Mouse (Mus musculus) intestine, embryonic 14.5 days (tissue): Measurements from ENCODE around the gene Acp7. TPM values are rescaled to one million over a fixed set of nuclear protein-coding genes. Genes with fewer than 3 reads are reported as not detected.
"Not testable (repeated sequence)": the region's sequence is repeated elsewhere in the genome, so short reads cannot be mapped to it uniquely, and the experiment has no call there.

ENCODE experiments used
- ATAC-seq: fragments of 200-750 bp; cut with Nextera tagmentation; replicated peaks from 2 replicates; pipeline ENCODE4 v1.8.0; 2017; ENCODE audit warnings: low read depth, moderate number of reproducible peaks, moderate TSS enrichment, moderate library complexity; ENCODE audit not compliant: low FRiP score, low TSS enrichment
- DNase-seq: peaks from one replicate; pipeline ENCODE4 v3.0.0-alpha.2; 2018; ENCODE audit warnings: low spot score
- H3K27ac ChIP-seq: fragments of 300-500 bp; sonication (generic); 2 replicates; pipeline ENCODE4 v1.5.1; 2014; ENCODE audit warnings: low read depth, mild to moderate bottlenecking, control low read depth
- H3K27me3 ChIP-seq: fragments of 300-500 bp; sonication (generic); replicated peaks from 2 replicates; pipeline ENCODE4 v1.6.1; 2014; ENCODE audit warnings: low read length, control low read depth; ENCODE audit not compliant: control insufficient read depth, insufficient read depth
- H3K36me3 ChIP-seq: fragments of 300-500 bp; sonication (generic); 2 replicates; pipeline ENCODE4 v1.6.1; 2014; ENCODE audit warnings: low read length, control low read depth; ENCODE audit not compliant: control insufficient read depth, insufficient read depth
- H3K4me1 ChIP-seq: fragments of 300-500 bp; sonication (generic); replicated peaks from 2 replicates; pipeline ENCODE4 v1.6.1; 2014; ENCODE audit warnings: low read length, control low read depth, mixed read lengths; ENCODE audit not compliant: control insufficient read depth, insufficient read depth
- H3K4me2 ChIP-seq: fragments of 300-500 bp; sonication (generic); 2 replicates; pipeline ENCODE4 v1.6.1; 2014; ENCODE audit warnings: low read length
- H3K4me3 ChIP-seq: fragments of 300-500 bp; sonication (generic); 2 replicates; pipeline ENCODE4 v1.5.1; 2014; ENCODE audit warnings: low read depth, low read length, control low read depth, mixed read lengths
- H3K9ac ChIP-seq: fragments of 300-500 bp; sonication (generic); 2 replicates; pipeline ENCODE4 v1.6.1; 2014; ENCODE audit warnings: mild to moderate bottlenecking, low read length
- H3K9me3 ChIP-seq: fragments of 300-500 bp; sonication (generic); 2 replicates; pipeline ENCODE4 v1.6.1; 2016; ENCODE audit warnings: low read length, control low read depth; ENCODE audit not compliant: control insufficient read depth
- WGBS: fragments of 180-500 bp; shearing (Covaris S2); extraction: QIAGEN DNeasy Blood & Tissue Kit; methylation state at CpG from one replicate; pipeline ENCODE4 v1.1.7; 2014; 5-methylcytosine and 5-hydroxymethylcytosine counted together
- polyA plus RNA-seq: library from polyadenylated mRNA; unstranded; fragments of >200 nt; fragmentation: Nextera tagmentation; extraction: Ambion mirVana; gene quantifications from 2 replicates; pipeline ENCODE4 v1.2.1, GENCODE M21; 2014

Gene Acp7
- polyA plus RNA-seq, 1 experiment from 2014 or later = not detected

DNA sequence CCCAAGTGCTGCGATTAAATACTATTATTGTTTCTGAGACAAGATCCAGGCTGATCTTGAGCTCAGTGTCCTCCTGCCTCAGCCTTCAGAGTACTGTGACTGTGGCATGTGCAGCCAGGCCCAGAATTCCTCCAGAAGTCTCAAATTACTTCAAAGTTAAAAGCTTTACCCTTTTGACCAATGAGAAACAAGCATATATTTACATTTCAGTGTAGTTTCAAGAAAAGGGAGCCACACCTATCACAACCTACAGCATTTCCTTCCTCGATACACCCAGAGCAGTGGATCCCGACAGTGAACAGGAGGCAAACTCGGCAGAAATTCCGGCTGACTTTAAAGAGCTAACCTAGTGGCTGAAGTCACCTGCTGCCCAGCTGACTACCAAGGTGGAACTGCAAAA is 6.3 kb downstream of the Acp7 start:
- Histone ChIP-seq H3K4me3 (no peak overlapping the region), H3K9ac (no peak overlapping the region), H3K4me2 (no peak overlapping the region), H3K27me3 (peaks cover 16% of the 10 kb centered on the region), H3K9me3 (no peaks in the 10 kb centered on the region), H3K36me3 (no peaks in the 10 kb centered on the region), H3K4me1 (no peaks in the 10 kb centered on the region), H3K27ac (no peak overlapping the region)
- ATAC-seq (no peak), DNase-seq (no peak)
- WGBS = 67% methylated on average over 5 of the region's 5 CpGs

DNA sequence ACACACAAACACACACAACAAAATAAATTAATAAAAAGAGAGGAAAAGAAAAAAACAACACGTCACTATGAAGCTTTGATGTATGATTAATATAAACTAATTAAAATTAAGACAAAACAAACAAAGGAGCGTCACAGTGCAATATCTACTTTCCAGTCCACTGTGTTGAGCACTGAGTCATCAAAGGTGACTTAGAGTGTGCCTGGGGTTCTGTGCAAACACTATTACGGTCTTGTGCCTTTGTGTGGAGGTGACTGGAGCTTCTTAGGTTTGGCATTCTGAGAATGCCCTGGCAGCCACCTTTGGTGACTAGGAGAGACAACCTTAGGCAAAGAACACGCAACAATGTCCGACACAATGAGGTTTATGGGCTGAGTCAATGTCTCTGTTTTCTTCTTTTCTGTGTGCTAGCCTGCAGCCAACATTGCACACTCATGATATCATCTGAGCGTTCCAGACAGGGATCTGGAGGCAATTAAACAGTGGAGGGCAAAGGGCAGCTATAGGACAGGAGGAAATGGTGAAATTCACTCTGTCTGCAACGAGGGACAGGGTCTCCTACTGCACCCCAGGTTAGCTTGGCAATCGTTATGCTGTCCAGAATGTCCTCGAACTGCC is 11.9 kb downstream of the Acp7 start:
- no peaks in the 10 kb centered on the region for H3K36me3 ChIP-seq
- no peak for DNase-seq
- H3K9ac ChIP-seq = no peak overlapping the region
- H3K4me3 ChIP-seq = no peak overlapping the region
- H3K27me3 ChIP-seq = no peaks in the 10 kb centered on the region
- 0 out of 2 replicates have a peak, but pooled peaks have one; percentile 47 for ATAC-seq
- no peak overlapping the region for H3K27ac ChIP-seq
- no peaks in the 10 kb centered on the region for H3K9me3 ChIP-seq
- H3K4me2 ChIP-seq = no peak overlapping the region
- no peaks in the 10 kb centered on the region for H3K4me1 ChIP-seq
- 42% methylated on average over 9 of the region's 9 CpGs for WGBS

DNA sequence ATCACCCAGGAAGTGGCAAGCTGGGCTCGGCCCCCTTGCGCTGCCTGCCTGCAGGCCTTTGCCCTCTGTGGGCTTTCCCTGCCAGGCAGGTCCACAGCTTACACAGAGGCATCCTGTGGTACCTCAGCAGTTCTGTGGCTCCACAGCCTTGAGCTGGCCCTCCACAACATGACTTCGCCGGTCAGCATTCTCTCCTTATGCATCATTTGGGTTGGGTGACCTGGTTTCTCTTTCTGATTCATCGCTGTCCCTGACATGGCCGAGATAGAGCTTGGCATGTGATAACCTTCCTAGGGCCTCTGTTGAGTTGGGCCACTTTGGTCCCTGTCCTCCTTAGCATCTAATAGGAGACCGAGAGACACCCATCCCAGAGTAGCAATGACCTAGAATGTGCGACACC is 25.2 kb downstream of the Acp7 start:
- ATAC-seq (no peak), DNase-seq (no peak)
- H3K27ac ChIP-seq = no peak overlapping the region
- no peak overlapping the region for H3K9ac ChIP-seq
- no peak overlapping the region for H3K4me3 ChIP-seq
- H3K9me3 ChIP-seq = no peaks in the 10 kb centered on the region
- no peak overlapping the region for H3K4me2 ChIP-seq
- WGBS = 90% methylated on average over 8 of the region's 8 CpGs
- no peaks in the 10 kb centered on the region for H3K27me3 ChIP-seq
- H3K4me1 ChIP-seq = no peaks in the 10 kb centered on the region
- H3K36me3 ChIP-seq = no peaks in the 10 kb centered on the region

DNA sequence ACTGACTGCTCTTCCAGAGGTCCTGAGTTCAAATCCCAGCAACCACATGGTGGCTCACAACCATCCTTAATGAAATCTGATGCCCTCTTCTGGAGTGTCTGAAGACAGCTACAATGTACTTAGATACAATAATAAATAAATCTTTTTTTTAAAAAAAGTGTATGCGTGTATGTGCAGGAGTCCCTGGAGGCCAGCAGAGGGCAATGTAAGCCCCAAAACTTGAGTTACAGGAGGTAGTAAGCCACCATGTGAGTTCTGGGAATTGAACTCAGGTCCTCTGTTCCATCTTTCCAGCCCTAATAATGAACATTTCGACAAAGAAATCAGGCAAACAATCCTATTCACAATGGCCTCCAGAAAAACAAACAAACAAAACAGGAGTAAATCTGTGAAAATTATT is 27.3 kb downstream of the Acp7 start:
- H3K36me3 ChIP-seq, H3K9ac ChIP-seq, H3K9me3 ChIP-seq, H3K4me2 ChIP-seq, H3K27ac ChIP-seq, H3K4me3 ChIP-seq, DNase-seq, H3K27me3 ChIP-seq, ATAC-seq, H3K4me1 ChIP-seq: not testable (repeated sequence)
- WGBS = 80% methylated on average over 2 of the region's 2 CpGs

DNA sequence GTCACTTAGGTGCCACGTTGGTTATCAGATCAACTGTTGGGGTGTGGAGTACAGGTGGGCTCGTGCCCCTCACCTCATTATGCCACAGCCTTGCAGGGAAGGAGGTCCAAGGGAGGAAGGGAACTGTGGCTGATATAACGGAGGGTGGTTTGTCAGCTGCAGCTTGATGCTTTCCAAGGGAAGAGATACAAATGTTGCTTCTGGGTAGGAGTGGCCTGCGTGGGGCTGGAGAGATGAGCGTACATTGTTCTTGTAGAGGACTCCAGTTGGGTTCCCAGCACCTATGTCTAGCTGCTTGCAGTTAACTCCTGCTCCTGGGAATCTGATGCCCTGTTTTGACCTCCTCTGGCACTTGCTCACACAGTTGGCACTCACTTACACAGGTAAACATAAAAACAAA is 28.0 kb downstream of the Acp7 start:
- H3K36me3 ChIP-seq = no peaks in the 10 kb centered on the region
- no peaks in the 10 kb centered on the region for H3K27me3 ChIP-seq
- ATAC-seq (no peak), DNase-seq (no peak)
- no peak overlapping the region for H3K4me3 ChIP-seq
- no peak overlapping the region for H3K27ac ChIP-seq
- 82% methylated on average over 5 of the region's 5 CpGs for WGBS
- H3K9ac ChIP-seq = no peak overlapping the region
- no peaks in the 10 kb centered on the region; the same call in 1 of the 2 replicates for H3K4me1 ChIP-seq
- no peak overlapping the region for H3K4me2 ChIP-seq
- H3K9me3 ChIP-seq = no peaks in the 10 kb centered on the region

DNA sequence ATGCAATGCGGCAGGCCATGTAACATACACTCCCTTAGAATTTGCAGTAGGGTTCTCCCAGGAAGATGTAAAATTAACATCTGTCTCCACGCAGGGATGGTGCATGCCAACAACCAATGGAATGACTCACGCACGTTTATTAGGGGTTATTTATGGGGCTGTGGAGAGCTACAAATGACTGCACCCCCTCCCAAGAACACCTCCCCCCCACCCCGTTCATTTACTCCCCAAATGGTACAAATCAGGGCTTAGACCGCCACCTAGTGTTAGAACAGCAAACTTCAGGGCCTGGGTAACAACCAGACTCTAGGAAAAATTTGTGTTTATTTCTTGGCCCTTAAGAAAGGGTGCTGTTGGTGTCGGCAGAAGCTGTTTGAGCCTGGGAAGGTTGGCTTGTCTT is 29.5 kb downstream of the Acp7 start:
- no peaks in the 10 kb centered on the region for H3K27me3 ChIP-seq
- no peaks in the 10 kb centered on the region for H3K36me3 ChIP-seq
- H3K9ac ChIP-seq = no peak overlapping the region
- no peak for ATAC-seq
- DNase-seq = peak; percentile 81
- no peaks in the 10 kb centered on the region for H3K9me3 ChIP-seq
- no peak overlapping the region for H3K27ac ChIP-seq
- WGBS = 14% methylated on average over 7 of the region's 7 CpGs
- H3K4me1 ChIP-seq = peaks cover 4% of the 10 kb centered on the region; the same call in 1 of the 2 replicates
- H3K4me3 ChIP-seq = no peak overlapping the region
- no peak overlapping the region for H3K4me2 ChIP-seq

DNA sequence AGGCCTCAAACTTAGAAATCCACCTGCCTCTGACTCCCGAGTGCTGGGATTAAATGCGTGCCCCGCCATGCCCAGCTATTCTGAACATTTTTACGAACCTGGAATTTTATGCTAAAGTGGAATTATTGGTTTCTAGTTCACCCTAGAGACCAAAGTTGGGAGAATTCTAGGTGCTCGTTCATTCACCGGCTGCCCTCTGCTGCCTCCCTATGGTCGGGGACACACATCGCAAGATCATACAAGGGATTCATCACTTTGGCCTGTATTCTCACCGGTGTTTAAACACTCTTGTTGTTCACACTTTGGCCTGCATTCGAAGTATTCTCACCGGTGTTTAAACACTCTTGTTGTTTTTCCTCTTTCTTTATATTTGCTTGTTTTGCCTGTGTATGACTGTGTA is 30.1 kb downstream of the Acp7 start:
- no peaks in the 10 kb centered on the region for H3K36me3 ChIP-seq
- no peaks in the 10 kb centered on the region for H3K9me3 ChIP-seq
- no peak overlapping the region for H3K27ac ChIP-seq
- H3K27me3 ChIP-seq = no peaks in the 10 kb centered on the region
- WGBS = 11% methylated on average over 11 of the region's 11 CpGs
- no peak overlapping the region for H3K4me3 ChIP-seq
- ATAC-seq (no peak), DNase-seq (peak; percentile 82)
- no peak overlapping the region for H3K9ac ChIP-seq
- no peak overlapping the region for H3K4me2 ChIP-seq
- H3K4me1 ChIP-seq = peaks cover 10% of the 10 kb centered on the region

DNA sequence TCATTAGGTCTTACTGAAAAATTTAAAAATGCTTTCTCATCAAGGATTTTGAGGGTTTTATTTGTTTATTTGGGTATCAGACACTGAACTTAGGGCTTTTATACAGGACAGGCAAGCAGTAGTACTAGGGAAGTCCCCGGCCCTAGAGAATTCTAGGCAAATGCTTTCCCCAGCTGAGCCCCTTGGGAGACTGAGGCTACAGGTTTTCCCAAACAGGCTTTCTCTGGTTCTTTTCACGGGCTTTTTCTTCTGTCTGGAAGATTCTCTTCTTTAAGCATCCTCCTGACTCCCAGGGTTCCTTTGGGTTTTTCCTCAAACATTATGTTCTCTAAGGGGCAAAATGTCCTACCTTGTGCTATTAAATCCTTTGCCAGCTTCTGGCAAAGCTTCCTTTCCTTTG is 32.2 kb downstream of the Acp7 start:
- peaks cover 5% of the 10 kb centered on the region; the same call in 1 of the 2 replicates for H3K36me3 ChIP-seq
- no peaks in the 10 kb centered on the region for H3K27me3 ChIP-seq
- no peaks in the 10 kb centered on the region for H3K9me3 ChIP-seq
- H3K4me2 ChIP-seq = no peak overlapping the region
- no peak overlapping the region for H3K27ac ChIP-seq
- ATAC-seq (no peak), DNase-seq (no peak)
- H3K4me1 ChIP-seq = peaks cover 29% of the 10 kb centered on the region
- no peak overlapping the region for H3K4me3 ChIP-seq
- 58% methylated on average over 2 of the region's 2 CpGs for WGBS
- no peak overlapping the region for H3K9ac ChIP-seq
